Mouse (Mus musculus): ENCODE measurements around the gene 4933402D24Rik. TPM values are rescaled to one million over a fixed set of nuclear protein-coding genes. Genes with fewer than 3 reads are reported as not detected.

4933402D24Rik gene
- polyA plus RNA-seq (2017; shearing (Covaris generic)) = not detected

DNA sequence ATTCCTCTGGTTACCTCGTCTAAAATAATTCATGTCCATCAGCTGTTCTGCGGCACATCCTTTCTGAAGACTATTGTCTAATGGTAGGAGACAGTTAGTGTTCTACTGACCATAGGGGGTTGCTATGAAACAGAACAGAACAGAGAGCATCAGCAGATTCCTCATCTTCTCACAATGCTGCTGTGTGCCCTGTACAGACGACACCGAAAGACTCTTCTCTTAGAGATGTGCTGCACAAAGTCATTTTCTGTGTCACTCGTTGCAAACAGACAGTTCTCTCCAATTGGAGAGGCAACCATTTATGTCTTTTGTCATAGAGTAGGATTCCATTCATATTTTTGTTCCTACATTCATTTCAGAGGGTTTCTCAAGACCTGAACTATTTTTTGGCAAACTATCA lies at the start of gene 4933402D24Rik:
Gene 4933402D24Rik (minus strand): TSS at position 101 of the 400 bp plus-strand sequence.

DNA sequence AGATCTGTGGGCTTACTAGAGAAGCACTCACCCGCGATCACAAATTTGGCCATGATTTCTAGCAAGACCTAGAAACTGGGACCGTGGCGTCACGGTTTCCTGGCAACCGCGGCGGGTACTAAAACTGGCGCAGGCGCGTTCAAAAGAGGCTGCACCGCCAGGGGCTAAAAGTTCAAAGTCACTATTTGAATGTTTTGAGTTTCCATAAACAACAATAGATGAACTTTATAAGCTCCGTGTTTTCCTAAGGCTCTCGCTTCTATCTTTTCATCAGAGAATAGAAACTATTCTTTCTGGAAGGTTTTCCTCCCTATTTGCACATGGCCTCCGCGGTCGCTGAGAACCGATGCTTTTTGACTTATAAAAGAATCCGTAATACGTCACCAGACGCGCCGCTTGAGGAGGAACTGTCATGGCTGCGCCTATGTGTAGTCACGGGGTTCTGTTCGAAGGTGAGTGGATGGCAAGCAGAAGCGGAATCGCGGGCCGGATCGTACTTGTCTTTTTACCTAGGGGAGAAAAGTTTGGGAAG lies 38.8 kb downstream of the 4933402D24Rik start, which contains the start of the genes Mdh1b and Fastkd2:
Gene Mdh1b (minus strand): TSS at position 79 of the 532 bp plus-strand sequence.
Gene Fastkd2 (plus strand): TSS at position 375 of the 532 bp plus-strand sequence.

Other genes with a start within 250 kb of the 4933402D24Rik start
- gene Gm39653, start 153.3 kb downstream of the 4933402D24Rik start, polyA plus RNA-seq (2017; shearing (Covaris generic)) = not detected
- gene Dytn, start 82.3 kb downstream of the 4933402D24Rik start, polyA plus RNA-seq (2017; shearing (Covaris generic)) = not detected
- gene Mdh1b, start 38.9 kb downstream of the 4933402D24Rik start, polyA plus RNA-seq (2017; shearing (Covaris generic)) = not detected
- gene Fastkd2, start 38.7 kb downstream of the 4933402D24Rik start, polyA plus RNA-seq (2017; shearing (Covaris generic)) = 32.4 TPM

All from naive thymus-derived CD4-positive, alpha-beta T cell, adult 5 months (primary cell).